Mouse (Mus musculus) T-cell, adult 2 months (primary cell): ENCODE measurements around the gene Smyd3.

ENCODE experiments used
- DNase-seq: peaks from one replicate; pipeline ENCODE4 v3.0.0; 2022; ENCODE audit warnings: low spot score

The Smyd3 gene

DNA sequence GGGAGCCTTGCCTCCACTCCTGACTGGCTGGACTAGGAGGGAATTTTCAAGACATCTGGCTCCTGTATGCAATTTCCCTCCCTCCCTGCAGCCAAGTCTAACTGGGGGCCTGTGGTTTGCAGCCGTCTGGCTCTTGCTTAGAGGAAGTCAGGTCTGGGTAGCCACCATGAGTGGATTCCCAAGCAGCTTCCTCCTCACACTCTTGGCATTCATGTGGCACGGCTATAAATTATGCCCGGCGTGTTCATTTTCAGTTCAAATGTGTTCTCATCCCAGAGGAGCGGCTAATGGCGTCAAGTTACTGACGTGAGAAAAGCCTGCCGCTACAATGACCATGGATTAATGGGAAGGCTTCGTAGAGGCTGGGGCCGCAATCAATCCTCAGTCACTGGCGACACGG lies 564.9 kb downstream of the Smyd3 start:
- DNase-seq: no peak

DNA sequence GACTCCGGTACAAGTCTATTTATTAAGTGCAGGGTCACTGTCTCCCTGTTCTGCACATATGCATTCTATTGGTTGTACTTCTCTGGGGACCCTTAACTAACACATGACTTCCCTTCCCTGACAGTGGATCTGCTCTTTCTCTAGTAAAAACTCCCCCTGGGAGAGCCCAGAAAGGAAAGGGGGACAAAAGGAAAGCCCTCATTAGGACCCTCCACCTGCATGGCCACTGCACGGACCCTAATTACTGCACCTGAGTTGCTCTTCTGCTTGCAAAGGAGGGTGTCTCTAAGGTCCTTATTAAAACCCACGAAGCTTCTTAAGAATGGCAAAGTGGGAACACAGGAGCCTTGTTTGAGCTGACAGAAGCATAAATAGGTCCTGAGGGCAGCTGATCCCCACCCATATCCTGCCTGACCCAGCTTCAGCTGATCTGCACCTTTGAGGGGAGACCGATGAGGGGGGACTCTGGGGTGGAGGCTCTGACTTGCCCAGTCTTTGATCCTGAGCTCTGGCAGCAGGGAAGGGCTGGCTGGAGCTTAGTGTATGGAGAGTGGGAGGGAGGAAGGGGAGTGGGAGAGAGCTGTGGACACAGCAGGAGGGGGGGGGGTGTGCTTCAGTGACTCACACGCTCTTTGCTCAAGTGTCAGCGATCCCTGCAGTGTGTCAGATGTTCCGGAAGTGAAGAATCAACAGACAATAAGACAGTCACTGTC lies 575.4 kb downstream of the Smyd3 start:
- no peak for DNase-seq

DNA sequence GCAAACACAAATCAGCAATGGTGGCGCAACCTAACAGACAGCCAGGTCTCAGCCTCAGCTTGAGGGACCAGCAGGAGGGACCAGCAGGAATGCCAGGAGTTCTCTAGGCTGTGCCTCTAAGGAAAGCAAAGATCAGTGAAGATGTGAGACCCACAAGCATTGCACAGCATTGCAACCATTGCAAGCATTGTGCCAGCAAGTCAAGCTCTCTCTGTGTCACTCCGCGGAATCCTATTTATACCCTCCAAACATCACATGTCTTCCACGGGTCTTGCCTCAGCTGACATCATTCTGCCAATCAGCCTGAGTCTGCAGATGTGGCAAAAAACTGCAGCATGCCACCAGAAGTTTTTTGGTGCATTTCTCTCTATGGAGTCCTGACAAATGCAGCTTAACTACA lies 577.5 kb downstream of the Smyd3 start:
- DNase-seq: no peak

DNA sequence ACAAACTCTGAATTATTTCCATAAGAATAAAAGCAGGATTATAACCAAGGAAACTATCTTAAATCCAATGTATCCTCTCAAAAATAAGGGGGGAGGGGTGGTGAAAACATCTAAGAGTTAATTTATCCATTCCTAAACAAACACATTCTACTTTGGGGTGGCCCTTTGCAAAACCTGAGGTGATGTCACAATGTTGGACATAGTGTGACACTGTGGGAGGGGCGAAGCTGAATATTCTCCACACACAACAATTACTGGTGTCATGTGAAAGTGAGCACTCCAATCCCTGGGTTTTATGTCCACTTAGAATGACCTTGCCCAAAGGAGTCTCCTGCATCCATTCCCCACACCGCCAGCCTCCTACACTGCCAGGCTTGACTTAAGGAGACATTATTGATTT lies 580.9 kb downstream of the Smyd3 start:
- no peak for DNase-seq

DNA sequence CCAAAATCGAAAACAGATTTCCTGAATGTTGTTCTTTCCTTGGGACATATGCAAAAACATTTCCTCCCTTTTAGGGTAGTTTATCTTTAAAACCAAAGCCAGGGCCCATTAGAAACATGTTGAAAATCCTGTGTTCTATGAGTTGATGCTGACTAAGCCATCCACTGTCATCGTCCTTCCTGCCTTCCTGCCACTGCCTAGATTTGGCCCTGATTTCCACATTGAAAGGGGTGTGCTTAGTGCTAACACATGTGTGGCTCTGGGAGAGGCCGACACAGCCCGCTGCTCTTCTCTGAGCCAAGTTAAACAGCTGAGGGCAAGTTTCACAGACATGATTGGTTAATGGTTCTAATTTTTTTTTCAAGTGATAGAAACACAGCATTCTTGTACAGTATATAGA lies 581.4 kb downstream of the Smyd3 start:
- DNase-seq: no peak

DNA sequence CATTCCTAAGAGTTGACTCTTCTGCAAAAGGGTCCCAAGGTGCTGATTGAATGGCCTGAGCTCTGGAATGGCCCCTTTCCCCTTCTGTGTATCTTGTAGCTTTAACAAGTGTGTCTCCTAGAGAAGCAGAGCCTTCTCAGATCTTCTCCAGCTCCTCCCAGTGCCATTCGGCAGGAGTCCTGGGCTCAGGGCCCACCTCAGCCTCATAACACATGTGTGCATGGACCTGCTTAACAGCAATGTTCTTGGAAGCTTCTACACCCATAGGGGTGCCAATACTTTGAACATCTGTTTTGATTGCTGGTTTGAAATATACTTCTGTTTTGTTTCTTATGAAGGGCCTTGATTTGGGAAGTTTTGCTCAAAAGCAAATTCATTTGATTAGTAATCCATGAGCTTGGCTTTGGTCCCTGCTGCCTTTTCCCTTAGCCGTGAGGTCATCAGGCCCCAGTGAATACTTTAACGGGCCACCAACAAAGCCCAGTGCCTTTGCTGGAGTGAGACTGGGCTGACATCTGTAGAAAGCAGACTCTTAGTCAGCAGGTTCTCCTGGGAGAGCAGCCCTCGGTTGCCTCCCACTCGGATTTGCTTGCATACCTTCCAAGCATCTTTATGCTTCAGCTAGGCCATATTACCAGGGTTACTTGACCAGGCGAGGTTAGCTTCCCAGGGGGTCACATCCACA lies 583.7 kb downstream of the Smyd3 start:
- no peak for DNase-seq

DNA sequence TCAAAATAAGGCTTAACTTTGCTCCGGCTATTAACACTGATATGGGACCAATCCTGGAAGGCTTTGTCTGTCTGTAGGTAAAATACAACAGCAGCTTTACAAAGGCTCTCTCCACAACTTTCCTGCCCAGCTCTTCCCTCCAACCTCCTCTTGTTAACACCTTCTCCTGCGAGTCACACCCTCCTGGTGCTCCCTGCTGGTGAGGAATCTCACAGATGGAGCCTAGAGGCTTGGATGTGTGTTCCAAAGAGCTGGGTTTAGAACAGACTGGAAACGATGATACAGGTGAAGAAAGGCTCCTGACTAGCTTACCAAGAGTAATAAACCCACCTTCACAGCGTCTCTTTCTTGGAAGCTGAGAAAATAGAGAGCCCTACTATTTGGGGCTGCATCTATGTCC lies 588.3 kb downstream of the Smyd3 start:
- no peak for DNase-seq

DNA sequence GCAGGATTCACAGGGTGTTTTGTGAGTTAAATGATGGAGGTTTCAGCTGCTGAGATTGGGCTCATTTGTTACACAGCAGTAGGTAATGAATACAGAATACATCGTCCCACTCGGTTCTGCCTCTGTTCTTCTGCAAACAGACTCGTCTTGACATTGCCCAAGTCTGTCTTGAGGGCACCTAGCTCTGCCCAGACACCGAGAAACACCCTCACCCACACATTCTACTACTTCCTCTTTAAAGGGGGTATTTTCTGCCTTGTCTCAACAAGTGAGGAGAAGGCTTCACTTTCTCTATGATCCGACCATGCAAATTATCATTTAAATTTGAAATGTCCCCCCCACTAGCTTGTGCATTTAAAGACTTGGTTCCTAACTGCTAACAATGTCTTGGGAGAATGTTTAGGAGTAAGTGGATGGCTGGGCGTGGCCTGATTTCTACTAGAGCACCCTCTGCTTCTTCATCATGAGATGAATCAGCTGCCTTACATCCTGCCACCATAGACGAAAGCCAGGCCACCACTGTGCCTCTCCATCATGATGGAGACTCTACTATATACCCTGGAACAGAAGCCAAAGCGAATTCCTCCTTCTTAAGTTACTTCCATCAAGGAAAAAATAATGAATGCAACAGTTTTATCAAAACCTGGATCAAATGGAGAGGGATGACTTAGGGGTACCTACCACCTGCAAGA lies 593.2 kb downstream of the Smyd3 start:
- no peak for DNase-seq

DNA sequence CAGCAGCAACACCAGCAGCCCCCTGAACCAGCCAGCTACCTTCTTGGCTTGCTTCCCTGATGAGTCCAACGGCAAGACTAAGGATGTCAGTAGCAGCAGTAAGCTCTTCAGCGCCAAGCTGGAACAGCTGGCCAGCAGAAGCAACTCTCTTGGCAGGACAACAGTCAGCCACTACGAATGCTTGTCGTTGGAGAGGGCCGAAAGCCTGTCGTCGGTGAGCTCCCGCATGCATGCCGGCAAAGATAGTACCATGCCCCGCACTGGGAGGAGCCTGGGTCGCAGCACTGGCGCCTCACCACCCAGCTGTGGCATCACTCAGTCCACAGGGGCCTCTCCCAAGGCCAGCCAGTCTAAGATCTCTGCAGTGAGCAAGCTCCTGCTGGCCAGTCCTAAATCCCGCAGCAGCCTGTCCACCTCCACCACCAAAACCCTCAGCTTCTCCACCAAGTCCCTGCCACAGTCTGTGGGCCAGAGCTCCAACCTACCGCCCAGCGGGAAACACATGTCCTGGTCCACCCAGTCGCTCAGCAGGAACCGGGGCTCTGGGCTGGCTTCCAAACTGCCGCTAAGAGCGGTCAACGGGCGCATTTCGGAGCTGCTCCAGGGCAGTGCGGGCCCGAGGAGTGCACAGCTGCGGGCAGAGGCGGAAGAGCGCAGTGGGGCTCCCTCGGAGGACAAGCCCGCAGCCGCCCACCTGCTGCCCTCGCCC lies 600.5 kb downstream of the Smyd3 start:
- DNase-seq: no peak

DNA sequence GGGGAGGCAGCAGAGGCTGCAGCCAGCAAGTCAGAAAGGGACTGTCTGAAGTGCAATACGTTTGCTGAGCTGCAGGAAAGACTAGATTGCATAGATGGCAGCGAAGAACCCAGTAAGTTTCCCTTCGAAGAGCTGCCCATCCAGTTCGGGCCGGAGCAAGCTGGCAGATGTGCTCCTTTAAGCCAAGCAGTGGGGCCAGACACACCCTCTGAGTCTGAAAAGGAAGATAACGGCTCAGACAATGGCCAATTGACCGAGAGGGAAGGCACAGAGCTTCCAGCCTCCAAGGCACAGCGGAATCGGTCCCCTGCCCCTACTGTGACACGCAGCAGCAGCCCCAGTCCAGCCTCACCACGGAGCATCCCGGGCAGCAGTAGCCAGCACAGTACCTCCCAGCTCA lies 602.8 kb downstream of the Smyd3 start:
- DNase-seq: no peak

DNA sequence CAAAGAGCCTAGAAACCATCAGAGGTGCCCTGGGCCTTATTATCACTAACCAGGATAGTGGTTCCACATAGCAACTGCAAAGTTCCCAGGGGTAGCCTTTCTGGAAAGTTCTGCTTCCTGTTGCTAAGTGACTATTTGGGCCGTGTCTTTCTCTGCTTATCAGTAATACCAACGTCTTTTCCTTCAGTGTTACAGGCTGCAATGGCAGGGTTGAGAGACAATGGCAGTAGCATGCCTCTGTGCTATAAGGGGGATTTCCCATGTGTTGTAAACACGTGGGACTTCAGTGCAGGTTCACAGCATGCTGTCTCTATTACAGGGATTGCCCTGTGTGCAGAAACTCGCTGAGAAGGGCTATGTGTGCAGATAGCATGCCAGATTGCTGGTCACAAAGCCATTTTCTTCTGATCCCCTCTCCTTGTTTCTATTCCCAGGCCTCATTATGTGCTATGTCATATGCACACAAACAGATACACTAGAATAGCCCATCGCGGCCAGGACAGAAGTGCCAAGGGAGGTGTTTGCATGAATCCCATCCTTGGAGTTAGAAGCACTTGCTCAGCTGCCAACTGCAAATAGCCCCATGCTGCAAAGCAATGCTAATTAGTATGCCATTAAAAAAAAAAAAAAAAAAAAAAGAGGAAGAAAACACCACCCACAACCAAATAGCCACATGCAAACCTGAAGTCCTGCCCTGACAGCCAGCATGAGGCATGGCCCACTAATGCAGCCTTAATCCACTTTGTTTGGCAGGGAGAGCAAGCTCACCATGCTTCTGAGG lies 604.7 kb downstream of the Smyd3 start:
- DNase-seq: no peak

DNA sequence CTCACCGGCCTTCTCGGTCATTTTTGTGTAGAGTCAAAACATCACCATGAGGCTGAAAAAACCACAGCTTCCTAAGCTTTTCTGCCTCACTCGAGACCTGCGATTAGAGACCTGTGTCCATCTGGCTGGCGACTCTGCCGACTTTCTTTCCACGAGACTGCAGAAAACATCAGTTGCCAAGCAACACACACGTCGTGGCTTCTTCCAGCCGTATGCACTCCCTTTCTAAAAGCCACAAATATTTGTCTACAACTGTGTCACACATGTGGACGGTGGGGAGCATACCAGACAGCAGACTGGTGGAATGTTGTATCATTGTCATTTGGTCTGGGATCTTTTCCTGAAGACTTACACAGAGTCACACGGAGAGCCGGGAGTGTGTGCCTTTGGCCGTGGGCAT lies 606.9 kb downstream of the Smyd3 start:
- DNase-seq: no peak
